Mouse (Mus musculus) adrenal gland, adult 10 weeks (tissue): ENCODE measurements around the gene Fam169a. TPM values are rescaled to one million over a fixed set of nuclear protein-coding genes. Genes with fewer than 3 reads are reported as not detected.

Experiments
- polyA plus RNA-seq: library from polyadenylated mRNA; stranded (reverse); fragments of 350-450 nt; fragmentation: Illumina TruSeq; extraction: RNeasy Lipid Tissue Mini Kit (QIAGEN cat#74804); gene quantifications from one replicate; pipeline ENCODE4 v1.2.3, GENCODE M21; 2014; ENCODE audit warnings: low read depth, low replicate concordance

Gene Fam169a
- 15.6 TPM for polyA plus RNA-seq

GRCm38 (mm10) chr13:97066649-97067550 is at the start of gene Fam169a:
Gene Fam169a, plus strand, starts transcription at chr13:97067286.

DNA sequence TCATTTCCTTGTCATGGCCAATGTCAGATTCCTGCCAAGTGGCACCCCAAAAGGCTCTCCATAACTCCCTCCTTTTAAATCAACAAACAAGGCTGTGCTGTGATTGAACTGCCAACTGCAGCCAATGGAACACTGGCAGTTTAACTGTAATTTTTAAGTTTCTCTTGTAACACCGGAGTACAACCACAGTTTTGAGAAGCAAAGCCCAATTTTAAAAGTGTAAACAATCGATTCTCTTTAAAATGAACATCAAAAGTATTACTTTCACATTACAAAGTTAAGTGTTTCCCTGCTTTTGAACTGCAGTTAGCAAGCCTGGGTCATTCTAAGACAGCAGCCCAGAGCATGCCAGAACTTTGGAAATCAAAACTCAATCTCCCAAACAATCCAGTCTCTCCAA is 32.8 kb upstream of the Fam169a start, which contains the start of gene 1700029F12Rik:
Gene 1700029F12Rik, minus strand, starts transcription at position 101 of the 400 bp plus-strand sequence.

DNA sequence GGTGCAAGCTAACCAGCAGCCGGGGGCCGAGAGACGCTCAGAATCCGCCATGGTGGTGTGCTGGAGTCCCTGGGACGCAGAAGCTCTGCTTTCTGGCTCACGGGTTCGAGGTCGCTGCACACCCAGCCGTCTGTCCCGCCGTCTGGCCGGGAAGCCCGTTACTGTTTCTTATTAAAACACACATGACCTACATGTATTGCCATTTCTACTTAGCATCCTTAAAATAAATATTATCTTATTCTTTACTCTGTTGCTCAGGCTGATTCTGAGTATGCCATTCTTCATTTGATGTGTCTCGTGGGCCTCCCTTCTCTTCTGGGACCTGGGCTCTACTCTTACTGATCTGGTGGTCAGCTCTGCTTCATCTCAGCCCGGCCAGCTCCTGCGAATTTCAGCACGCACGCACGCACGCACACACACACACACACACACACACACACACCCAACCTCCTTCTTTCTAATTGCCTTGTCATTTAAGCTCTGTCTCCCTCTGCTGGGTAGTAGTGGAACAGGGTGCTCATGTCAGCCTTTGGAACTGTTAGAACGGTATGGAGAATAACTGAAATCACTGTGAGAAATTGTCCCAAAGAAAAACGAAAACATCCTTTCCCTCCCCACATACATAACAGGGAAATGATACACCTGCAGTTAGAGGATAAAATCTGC is 32.2 kb downstream of the Fam169a start, which contains the start of gene Gm6169:
Gene Gm6169, minus strand, starts transcription at position 51 of the 666 bp plus-strand sequence.

DNA sequence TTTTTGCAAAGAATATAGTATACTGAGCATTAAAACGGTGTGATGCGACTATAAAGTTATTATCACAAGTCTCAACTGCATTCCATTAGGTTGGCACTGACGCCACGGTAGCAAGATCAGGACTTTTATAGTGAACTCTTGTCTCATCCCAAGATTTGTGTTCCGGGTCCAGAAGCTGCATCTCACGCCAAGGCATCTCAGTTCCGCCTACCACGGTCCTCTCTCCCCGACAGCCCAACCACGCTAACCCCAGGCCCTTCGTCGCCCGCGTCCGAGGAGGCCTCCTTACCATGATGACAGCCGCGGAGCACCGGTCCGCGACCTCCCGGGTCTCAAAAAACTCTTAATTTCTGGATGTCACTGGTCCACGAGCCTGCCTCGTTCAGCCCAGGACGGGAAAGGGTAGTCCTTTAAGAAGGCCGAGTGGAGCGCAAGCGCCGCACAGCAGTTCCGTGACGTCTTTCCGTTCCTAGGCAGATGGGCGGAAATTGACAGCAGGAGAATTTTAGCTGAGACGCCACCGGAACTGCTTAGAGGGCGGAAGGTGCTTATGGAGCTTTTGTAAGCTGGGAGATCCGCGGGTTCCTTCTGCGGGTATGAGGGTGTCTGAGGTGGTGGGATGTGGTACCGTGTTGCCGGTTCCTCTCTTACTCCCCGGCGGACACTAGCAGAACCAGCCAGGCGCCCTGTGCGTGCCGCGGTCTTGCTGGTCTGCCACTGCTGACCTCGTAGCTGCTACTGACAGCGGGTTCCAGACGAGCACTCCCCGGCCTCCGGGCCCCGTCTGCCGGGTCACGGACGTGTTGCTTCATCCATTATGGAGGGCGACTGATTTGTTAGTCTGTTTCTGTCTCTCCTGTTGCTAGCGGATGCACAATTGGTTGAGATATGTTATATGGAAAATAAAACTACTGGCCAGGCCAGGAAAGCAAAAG is 70.6 kb downstream of the Fam169a start, which contains the start of the genes Gfm2 and Nsa2:
Gene Gfm2, plus strand, starts transcription at position 472 of the 935 bp plus-strand sequence.
Gene Nsa2, minus strand, starts transcription at position 472 of the 935 bp plus-strand sequence.

Other genes with a start within 250 kb of the Fam169a start
- 0.64 TPM for gene Gcnt4, start 142.6 kb upstream of the Fam169a start, polyA plus RNA-seq
- not detected for gene 1700029F12Rik, start 32.9 kb upstream of the Fam169a start, polyA plus RNA-seq
- 6.4 TPM for gene Gm6169, start 32.0 kb downstream of the Fam169a start, polyA plus RNA-seq
- 119 TPM for gene Gfm2, start 70.7 kb downstream of the Fam169a start, polyA plus RNA-seq
- gene Nsa2, start 70.7 kb downstream of the Fam169a start, polyA plus RNA-seq, result 162 TPM
- 98.6 TPM for gene Hexb, start 131.1 kb downstream of the Fam169a start, polyA plus RNA-seq
- gene Enc1, start 173.8 kb downstream of the Fam169a start, polyA plus RNA-seq, result 10.0 TPM